Mouse (Mus musculus): ENCODE measurements around the gene Twf1. TPM values are rescaled to one million over a fixed set of nuclear protein-coding genes. Genes with fewer than 3 reads are reported as not detected.

Twf1 gene
- polyA plus RNA-seq, 1 experiment = 47.5 TPM

DNA sequence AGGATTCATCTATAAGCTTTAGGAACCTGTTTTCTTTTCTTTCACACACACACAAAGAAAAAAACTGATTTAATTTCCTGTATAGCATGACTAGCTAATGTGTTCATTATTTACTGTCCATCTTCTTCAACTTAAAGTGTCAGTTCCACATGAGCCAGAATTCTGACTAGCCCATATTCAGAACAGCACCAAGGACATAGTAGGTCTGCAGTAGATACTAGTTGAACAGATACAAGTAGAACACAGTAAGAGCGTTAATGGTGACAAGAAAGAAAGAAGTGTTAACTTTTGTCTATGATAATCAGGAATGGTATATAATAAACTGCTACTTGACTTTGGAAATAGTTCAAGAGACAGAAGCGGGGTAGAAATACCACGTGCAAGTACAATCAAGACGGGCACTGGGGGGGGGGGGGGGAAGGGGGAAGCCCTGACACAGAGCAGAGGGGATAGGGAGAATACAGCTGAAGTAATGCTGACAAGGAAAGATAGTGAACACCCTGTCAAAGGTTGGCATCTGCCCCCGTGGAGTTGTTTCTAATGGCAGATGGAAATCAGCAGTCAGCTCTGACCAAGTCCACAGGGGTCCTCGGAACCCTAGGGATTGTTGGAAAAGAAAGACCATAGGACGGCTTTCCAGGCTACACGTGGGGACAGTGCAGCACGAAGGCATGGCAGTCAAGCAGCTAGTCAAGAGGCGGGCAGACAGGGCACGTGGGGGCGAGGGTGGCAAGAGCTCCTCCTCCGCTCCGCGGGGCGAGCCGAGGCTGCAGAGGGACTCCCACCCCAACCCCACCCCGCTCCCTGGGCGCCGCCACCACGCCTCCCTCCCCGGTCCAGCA is 46.9 kb downstream of the Twf1 start:
- Histone ChIP-seq H3K79me3 (ENCODE audit: low read depth) (peaks cover 2% of the 10 kb centered on the region), H3K4me3 (ENCODE audit: insufficient read depth, poor library complexity, severe bottlenecking) (peak overlapping the region; percentile 63), H3K79me2 (ENCODE audit: control insufficient read depth, insufficient read depth) (no peaks in the 10 kb centered on the region), H3ac (ENCODE audit: control insufficient read depth, insufficient read length, low read depth) (peak overlapping the region; percentile 15), H3K27me3 (ENCODE audit: control insufficient read depth, insufficient read depth, insufficient read length) (no peaks in the 10 kb centered on the region), H3K36me3 (ENCODE audit: control insufficient read depth, insufficient read depth) (peaks cover 10% of the 10 kb centered on the region)
- TF ChIP-seq MAX (IDR thresholded peaks at IDR 0.05) = peak; percentile 100
- no peak for TF ChIP-seq MYOG (IDR thresholded peaks at IDR 0.05; ENCODE audit: control insufficient read depth, extremely low read depth, insufficient read length)
- peak; percentile 80 for TF ChIP-seq USF1 (IDR thresholded peaks at IDR 0.05; ENCODE audit: low read depth)

DNA sequence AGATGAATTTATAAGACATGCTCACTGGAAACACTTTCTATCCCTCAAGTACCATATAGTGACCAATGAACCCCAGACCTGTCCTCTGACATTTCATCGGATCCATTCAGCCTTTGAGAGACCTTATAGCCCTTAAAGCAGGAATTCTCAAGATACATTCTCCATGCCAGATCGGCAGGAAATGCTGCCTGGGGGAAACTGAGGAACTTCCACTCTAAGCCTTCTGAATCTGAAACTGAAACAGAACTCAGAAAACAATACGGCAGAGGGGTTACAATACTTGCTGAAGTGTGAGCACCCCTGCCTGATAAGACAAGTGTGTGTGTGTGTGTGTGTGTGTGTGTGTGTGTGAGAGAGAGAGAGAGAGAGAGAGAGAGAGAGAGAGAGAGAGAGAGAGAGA is 50.4 kb downstream of the Twf1 start:
- H3K79me3 ChIP-seq (ENCODE audit: low read depth) = peaks cover 2% of the 10 kb centered on the region
- TF ChIP-seq MAX (IDR thresholded peaks at IDR 0.05) = no peak
- no peak for TF ChIP-seq CEBPB (IDR thresholded peaks at IDR 0.05; ENCODE audit: low read depth)
- no peak for TF ChIP-seq MYOG (IDR thresholded peaks at IDR 0.05; ENCODE audit: control insufficient read depth, extremely low read depth, insufficient read length)
- no peak for TF ChIP-seq FOSL1 (IDR thresholded peaks at IDR 0.05; ENCODE audit: insufficient read depth, low read length, poor library complexity, severe bottlenecking)
- TF ChIP-seq USF1 (IDR thresholded peaks at IDR 0.05; ENCODE audit: low read depth) = no peak
- TF ChIP-seq CTCF (IDR thresholded peaks at IDR 0.05; ENCODE audit: control insufficient read depth, insufficient read depth, insufficient read length) = no peak
- no peak for TF ChIP-seq MYOD1 (IDR thresholded peaks at IDR 0.05; ENCODE audit: control insufficient read depth, insufficient read length, low read depth)
- peaks cover 14% of the 10 kb centered on the region for H3K36me3 ChIP-seq (ENCODE audit: control insufficient read depth, insufficient read depth)
- H3ac ChIP-seq (ENCODE audit: control insufficient read depth, insufficient read length, low read depth) = no peak overlapping the region
- H3K4me3 ChIP-seq (ENCODE audit: insufficient read depth, poor library complexity, severe bottlenecking) = no peak overlapping the region
- H3K79me2 ChIP-seq (ENCODE audit: control insufficient read depth, insufficient read depth) = no peaks in the 10 kb centered on the region
- no peaks in the 10 kb centered on the region for H3K27me3 ChIP-seq (ENCODE audit: control insufficient read depth, insufficient read depth, insufficient read length)

DNA sequence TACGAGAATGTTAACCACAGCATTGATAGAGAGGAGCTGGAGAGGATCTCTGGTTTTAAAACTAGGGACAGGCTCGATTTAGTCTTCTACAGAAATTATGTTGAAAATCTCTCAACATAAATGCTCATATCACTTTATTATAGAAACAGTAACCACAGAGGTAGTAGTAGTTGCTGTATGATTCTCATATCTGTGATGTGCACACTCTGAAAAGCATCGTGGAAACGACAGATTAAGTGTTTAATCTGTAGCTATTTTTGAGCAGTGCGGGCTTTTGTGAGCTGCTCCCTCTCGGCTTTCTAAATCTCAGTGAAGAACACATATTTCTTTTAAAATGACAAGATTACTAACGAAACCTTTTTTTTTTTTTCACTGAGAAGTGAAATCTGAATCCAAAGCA is 54.2 kb downstream of the Twf1 start:
- H3K27me3 ChIP-seq (ENCODE audit: control insufficient read depth, insufficient read depth, insufficient read length) = no peaks in the 10 kb centered on the region
- H3K79me2 ChIP-seq (ENCODE audit: control insufficient read depth, insufficient read depth) = no peaks in the 10 kb centered on the region
- no peak overlapping the region for H3K4me3 ChIP-seq (ENCODE audit: insufficient read depth, poor library complexity, severe bottlenecking)
- TF ChIP-seq CTCF (IDR thresholded peaks at IDR 0.05; ENCODE audit: control insufficient read depth, insufficient read depth, insufficient read length) (no peak), USF1 (IDR thresholded peaks at IDR 0.05; ENCODE audit: low read depth) (no peak), MYOD1 (IDR thresholded peaks at IDR 0.05; ENCODE audit: control insufficient read depth, insufficient read length, low read depth) (no peak), MYOG (IDR thresholded peaks at IDR 0.05; ENCODE audit: control insufficient read depth, extremely low read depth, insufficient read length) (no peak), MAX (IDR thresholded peaks at IDR 0.05) (no peak)
- H3K36me3 ChIP-seq (ENCODE audit: control insufficient read depth, insufficient read depth) = peaks cover 30% of the 10 kb centered on the region
- H3K79me3 ChIP-seq (ENCODE audit: low read depth) = no peaks in the 10 kb centered on the region
- no peak overlapping the region for H3ac ChIP-seq (ENCODE audit: control insufficient read depth, insufficient read length, low read depth)

DNA sequence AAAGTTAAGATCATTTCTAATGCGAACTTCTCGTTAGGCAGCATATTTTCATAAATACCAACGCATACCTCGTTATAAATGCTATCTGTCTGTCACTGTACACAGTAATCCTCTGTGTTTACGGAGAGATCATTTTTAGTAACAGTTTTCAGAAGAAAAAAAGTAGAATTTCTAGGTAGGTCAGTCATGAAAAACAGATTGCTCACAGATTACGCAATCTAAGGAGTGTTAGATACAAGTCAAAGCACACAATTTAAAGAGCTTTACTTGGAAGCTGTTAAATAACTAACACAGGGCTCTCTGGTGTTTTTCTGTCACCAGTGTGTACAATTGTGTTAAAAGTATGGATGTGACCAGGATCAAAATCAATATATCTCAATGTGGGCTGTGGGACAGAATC is 56.7 kb downstream of the Twf1 start:
- TF ChIP-seq MAX (IDR thresholded peaks at IDR 0.05) (no peak), MYOD1 (IDR thresholded peaks at IDR 0.05; ENCODE audit: control insufficient read depth, insufficient read length, low read depth) (no peak), CEBPB (IDR thresholded peaks at IDR 0.05; ENCODE audit: low read depth) (peak; percentile 72), MYOG (IDR thresholded peaks at IDR 0.05; ENCODE audit: control insufficient read depth, extremely low read depth, insufficient read length) (no peak)
- H3K79me2 ChIP-seq (ENCODE audit: control insufficient read depth, insufficient read depth) = no peaks in the 10 kb centered on the region
- H3K79me3 ChIP-seq (ENCODE audit: low read depth) = no peaks in the 10 kb centered on the region
- peaks cover 44% of the 10 kb centered on the region for H3K36me3 ChIP-seq (ENCODE audit: control insufficient read depth, insufficient read depth)
- H3ac ChIP-seq (ENCODE audit: control insufficient read depth, insufficient read length, low read depth) = no peak overlapping the region
- no peaks in the 10 kb centered on the region for H3K27me3 ChIP-seq (ENCODE audit: control insufficient read depth, insufficient read depth, insufficient read length)
- no peak overlapping the region for H3K4me3 ChIP-seq (ENCODE audit: insufficient read depth, poor library complexity, severe bottlenecking)

DNA sequence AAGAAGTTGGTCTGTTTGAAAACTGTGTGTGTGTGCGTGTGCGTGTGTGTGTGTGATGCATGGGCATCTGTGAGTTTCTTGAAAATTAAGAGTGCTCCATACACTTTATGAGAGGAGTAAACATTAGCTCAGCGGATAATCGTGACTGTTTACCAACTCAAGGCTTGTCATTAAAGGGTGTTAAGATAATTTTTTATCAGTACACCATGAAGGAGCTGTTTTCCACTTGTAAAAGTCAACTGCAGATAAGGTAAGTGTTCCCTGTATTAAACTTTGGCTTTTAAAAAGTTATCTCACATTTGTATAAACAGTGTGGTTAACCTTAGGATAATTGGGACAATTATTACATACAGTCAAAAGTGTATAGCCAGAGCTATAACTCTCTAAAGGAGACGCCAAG is 57.4 kb downstream of the Twf1 start:
- peaks cover 51% of the 10 kb centered on the region for H3K36me3 ChIP-seq (ENCODE audit: control insufficient read depth, insufficient read depth)
- no peak overlapping the region for H3ac ChIP-seq (ENCODE audit: control insufficient read depth, insufficient read length, low read depth)
- H3K27me3 ChIP-seq (ENCODE audit: control insufficient read depth, insufficient read depth, insufficient read length) = no peaks in the 10 kb centered on the region
- H3K79me2 ChIP-seq (ENCODE audit: control insufficient read depth, insufficient read depth) = no peaks in the 10 kb centered on the region
- H3K4me3 ChIP-seq (ENCODE audit: insufficient read depth, poor library complexity, severe bottlenecking) = no peak overlapping the region
- TF ChIP-seq CEBPB (IDR thresholded peaks at IDR 0.05; ENCODE audit: low read depth) = no peak
- no peak for TF ChIP-seq USF1 (IDR thresholded peaks at IDR 0.05; ENCODE audit: low read depth)
- TF ChIP-seq FOSL1 (IDR thresholded peaks at IDR 0.05; ENCODE audit: insufficient read depth, low read length, poor library complexity, severe bottlenecking) = no peak
- TF ChIP-seq MYOG (IDR thresholded peaks at IDR 0.05; ENCODE audit: control insufficient read depth, extremely low read depth, insufficient read length) = no peak
- no peak for TF ChIP-seq MAX (IDR thresholded peaks at IDR 0.05)
- no peak for TF ChIP-seq MYOD1 (IDR thresholded peaks at IDR 0.05; ENCODE audit: control insufficient read depth, insufficient read length, low read depth)
- no peak for TF ChIP-seq CTCF (IDR thresholded peaks at IDR 0.05; ENCODE audit: control insufficient read depth, insufficient read depth, insufficient read length)
- no peaks in the 10 kb centered on the region for H3K79me3 ChIP-seq (ENCODE audit: low read depth)

DNA sequence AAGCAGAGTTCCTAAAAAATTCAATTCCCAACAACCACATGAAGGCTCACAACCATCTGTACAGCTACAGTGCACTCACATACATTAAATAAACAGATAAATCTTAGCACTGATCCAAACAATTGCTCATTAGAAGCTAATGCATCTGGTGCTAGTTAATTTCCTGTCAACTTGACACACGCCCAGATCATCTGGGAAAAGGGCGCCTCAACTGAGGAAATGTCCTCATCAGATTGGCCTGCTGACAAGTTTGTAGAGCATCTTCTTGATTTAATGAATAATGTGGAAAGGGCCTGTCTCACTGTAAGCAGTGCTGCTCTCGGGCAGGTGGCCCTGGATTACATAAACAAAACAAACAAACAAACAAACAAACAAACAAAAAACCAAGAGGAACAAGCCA is 59.2 kb downstream of the Twf1 start:
- no peak overlapping the region for H3ac ChIP-seq (ENCODE audit: control insufficient read depth, insufficient read length, low read depth)
- no peak overlapping the region for H3K4me3 ChIP-seq (ENCODE audit: insufficient read depth, poor library complexity, severe bottlenecking)
- H3K36me3 ChIP-seq (ENCODE audit: control insufficient read depth, insufficient read depth) = peaks cover 56% of the 10 kb centered on the region
- H3K27me3 ChIP-seq (ENCODE audit: control insufficient read depth, insufficient read depth, insufficient read length) = no peaks in the 10 kb centered on the region
- H3K79me2 ChIP-seq (ENCODE audit: control insufficient read depth, insufficient read depth) = no peaks in the 10 kb centered on the region
- TF ChIP-seq FOSL1 (IDR thresholded peaks at IDR 0.05; ENCODE audit: insufficient read depth, low read length, poor library complexity, severe bottlenecking) (no peak), CTCF (IDR thresholded peaks at IDR 0.05; ENCODE audit: control insufficient read depth, insufficient read depth, insufficient read length) (no peak), MYOD1 (IDR thresholded peaks at IDR 0.05; ENCODE audit: control insufficient read depth, insufficient read length, low read depth) (no peak), CEBPB (IDR thresholded peaks at IDR 0.05; ENCODE audit: low read depth) (no peak), MAX (IDR thresholded peaks at IDR 0.05) (no peak), USF1 (IDR thresholded peaks at IDR 0.05; ENCODE audit: low read depth) (no peak), MYOG (IDR thresholded peaks at IDR 0.05; ENCODE audit: control insufficient read depth, extremely low read depth, insufficient read length) (no peak)
- no peaks in the 10 kb centered on the region for H3K79me3 ChIP-seq (ENCODE audit: low read depth)

Other genes with a start within 250 kb of the Twf1 start
- gene Adamts20, start 124.5 kb downstream of the Twf1 start, polyA plus RNA-seq (2012; fragmentation: generic; extraction: Trizol) = not detected
- gene Pus7l, start 46.3 kb downstream of the Twf1 start, polyA plus RNA-seq (2012; fragmentation: generic; extraction: Trizol) = 7.2 TPM
- 5.1 TPM for gene Irak4, start 46.2 kb downstream of the Twf1 start, polyA plus RNA-seq (2012; fragmentation: generic; extraction: Trizol)
- gene Tmem117, start 39.3 kb upstream of the Twf1 start, polyA plus RNA-seq (2012; fragmentation: generic; extraction: Trizol) = 0.06 TPM